Mouse (Mus musculus) liver, postnatal 0 days (tissue): ENCODE results near the gene Jph4. TPM values are rescaled to one million over a fixed set of nuclear protein-coding genes. Genes with fewer than 3 reads are reported as not detected.

ENCODE experiments used
- ATAC-seq: fragments of 200-750 bp; cut with Nextera tagmentation; 2 replicates; pipeline ENCODE4 v1.8.0; 2017; ENCODE audit warnings: mild to moderate bottlenecking, moderate library complexity
- DNase-seq: peaks from one replicate; pipeline ENCODE4 v3.0.0-alpha.2; 2016
- H3K27ac ChIP-seq: fragments of 300-500 bp; sonication (generic); 2 replicates; pipeline ENCODE4 v1.5.1; 2014; ENCODE audit warnings: antibody characterized with exemption, moderate library complexity, mild to moderate bottlenecking, low read depth
- H3K27me3 ChIP-seq: fragments of 300-500 bp; sonication (generic); 2 replicates; pipeline ENCODE4 v1.6.1; 2014; ENCODE audit warnings: low read length, control low read depth, mixed read lengths; ENCODE audit not compliant: insufficient read depth
- H3K36me3 ChIP-seq: fragments of 300-500 bp; sonication (generic); replicated peaks from 2 replicates; pipeline ENCODE4 v1.6.1; 2014; ENCODE audit warnings: mild to moderate bottlenecking, control low read depth, low read length, moderate library complexity, mixed read lengths; ENCODE audit not compliant: insufficient read depth
- H3K4me1 ChIP-seq: fragments of 300-500 bp; sonication (generic); 2 replicates; pipeline ENCODE4 v1.6.1; 2014; ENCODE audit warnings: antibody characterized with exemption, mild to moderate bottlenecking, control low read depth; ENCODE audit not compliant: insufficient read depth
- H3K4me2 ChIP-seq: fragments of 300-500 bp; sonication (generic); 2 replicates; pipeline ENCODE4 v1.6.1; 2014; ENCODE audit warnings: low read depth, mild to moderate bottlenecking, low read length, moderate library complexity, mixed read lengths
- H3K4me3 ChIP-seq: fragments of 300-500 bp; sonication (generic); 2 replicates; pipeline ENCODE4 v1.5.1; 2014; ENCODE audit warnings: low read depth, low read length
- H3K9ac ChIP-seq: fragments of 300-500 bp; sonication (generic); replicated peaks from 2 replicates; pipeline ENCODE4 v1.6.1; 2014; ENCODE audit warnings: mild to moderate bottlenecking, moderate library complexity
- H3K9me3 ChIP-seq: fragments of 300-500 bp; sonication (generic); 2 replicates; pipeline ENCODE4 v1.6.1; 2016; ENCODE audit warnings: mild to moderate bottlenecking, control low read depth, low read length, mixed read lengths
- CTCF ChIP-seq: sonication (generic); IDR thresholded peaks from 2 replicates; pipeline ENCODE4 v1.5.1; 2016; ENCODE audit warnings: antibody characterized with exemption, low read depth
- EP300 ChIP-seq: IDR thresholded peaks from 2 replicates; pipeline ENCODE4 v1.6.1; 2016; ENCODE audit warnings: antibody characterized with exemption, low read depth, mild to moderate bottlenecking
- WGBS: fragments of 180-500 bp; shearing (Covaris S2); extraction: QIAGEN DNeasy Blood & Tissue Kit; methylation state at CpG from one replicate; pipeline ENCODE4 v1.1.7; 2014; ENCODE audit not compliant: insufficient replicate concordance; 5-methylcytosine and 5-hydroxymethylcytosine counted together
- polyA plus RNA-seq: library from polyadenylated mRNA; unstranded; fragments of >200 nt; fragmentation: Nextera tagmentation; extraction: Ambion mirVana; gene quantifications from 2 replicates; pipeline ENCODE4 v1.2.1, GENCODE M21; 2015

Gene Jph4
- polyA plus RNA-seq, 1 experiment from 2014 or later: not detected

DNA sequence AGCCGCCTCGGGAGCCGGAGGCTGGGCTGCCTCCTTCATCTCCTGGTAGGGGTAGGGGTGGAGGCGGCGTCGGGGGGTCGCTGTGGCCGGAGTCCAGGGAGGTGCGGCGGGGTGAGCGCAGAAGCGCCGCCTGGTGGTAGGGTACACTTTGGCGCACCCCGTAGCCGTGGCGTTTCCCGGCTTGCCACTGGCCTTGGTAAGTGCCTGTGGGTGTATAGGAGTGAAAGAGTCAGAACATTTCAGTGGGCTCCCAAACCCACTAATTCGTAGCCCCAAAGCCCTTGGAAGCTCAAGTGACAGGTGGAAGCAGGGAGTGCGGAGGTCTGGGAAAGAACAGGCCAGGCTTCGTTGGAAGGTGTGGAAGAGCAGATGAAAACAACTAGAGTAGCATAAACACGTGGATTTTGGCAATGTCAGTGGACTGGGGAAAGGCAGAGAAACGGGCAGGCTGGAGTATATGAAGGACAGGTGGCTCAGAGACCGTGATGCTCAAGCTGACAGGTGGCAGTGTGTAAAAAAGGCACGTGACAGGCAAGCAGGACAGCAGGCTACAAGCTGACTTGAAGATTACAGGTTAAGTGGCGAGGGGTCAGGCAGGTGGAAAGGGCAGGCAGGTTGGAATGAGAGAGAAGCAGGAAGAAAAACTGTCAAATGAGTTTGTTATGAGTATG, 2.6 kb downstream of the Jph4 start:
- Histone ChIP-seq H3K9me3 (no peaks in the 10 kb centered on the region), H3K4me1 (peaks cover 4% of the 10 kb centered on the region), H3K4me2 (peak overlapping the region; percentile 72; the same call in 1 of the 2 replicates), H3K4me3 (peak overlapping the region; percentile 35; the same call in 1 of the 2 replicates), H3K9ac (no peak overlapping the region), H3K27ac (no peak overlapping the region), H3K36me3 (no peaks in the 10 kb centered on the region), H3K27me3 (peaks cover 75% of the 10 kb centered on the region)
- WGBS: 11% methylated on average over 26 of the region's 26 CpGs
- ATAC-seq (no peak), DNase-seq (peak; percentile 37)
- peak; percentile 54 for TF ChIP-seq CTCF
- no peak for TF ChIP-seq EP300

GRCm38 (mm10) chr14:55113351-55113974, 3.3 kb downstream of the Jph4 start:
- Histone ChIP-seq H3K4me2 (no peak overlapping the region), H3K4me3 (no peak overlapping the region), H3K9me3 (no peaks in the 10 kb centered on the region), H3K27me3 (peaks cover 79% of the 10 kb centered on the region), H3K27ac (no peak overlapping the region), H3K36me3 (no peaks in the 10 kb centered on the region), H3K9ac (no peak overlapping the region), H3K4me1 (peaks cover 4% of the 10 kb centered on the region)
- DNase-seq (no peak), ATAC-seq (no peak)
- WGBS: 64% methylated on average over 51 of the region's 51 CpGs
- TF ChIP-seq EP300 (no peak), CTCF (no peak)

DNA sequence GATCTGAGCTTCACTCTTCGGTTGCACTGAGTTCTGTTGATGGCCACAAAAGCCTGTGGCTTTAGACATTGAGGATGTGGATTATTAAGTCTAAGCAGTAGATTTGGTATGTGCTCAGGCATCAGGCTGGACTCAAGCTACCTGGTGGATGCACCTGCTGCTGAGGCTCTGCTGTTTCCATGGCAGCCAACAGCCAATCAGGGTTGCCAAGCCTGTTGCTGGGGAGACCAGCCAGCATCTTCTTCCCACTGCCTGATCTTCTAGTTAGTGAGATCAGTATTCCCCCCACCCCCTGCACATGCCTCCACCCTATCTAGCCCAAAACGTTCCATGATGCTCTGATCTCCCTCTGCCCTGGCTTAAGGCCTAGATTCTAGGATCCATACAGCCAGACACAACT, 5.0 kb downstream of the Jph4 start:
- DNase-seq (no peak), ATAC-seq (no peak)
- H3K4me3 ChIP-seq: no peak overlapping the region
- no peaks in the 10 kb centered on the region for H3K36me3 ChIP-seq
- H3K4me1 ChIP-seq: peaks cover 4% of the 10 kb centered on the region
- WGBS: 75% methylated on average over 2 of the region's 2 CpGs
- no peaks in the 10 kb centered on the region for H3K9me3 ChIP-seq
- TF ChIP-seq CTCF: no peak
- H3K9ac ChIP-seq: no peak overlapping the region
- H3K27me3 ChIP-seq: peaks cover 69% of the 10 kb centered on the region
- H3K27ac ChIP-seq: no peak overlapping the region
- H3K4me2 ChIP-seq: no peak overlapping the region

- H3K27me3 ChIP-seq: peaks cover 53% of the 10 kb centered on the region
- ATAC-seq (no peak), DNase-seq (no peak)
- 22% methylated on average over 9 of the region's 9 CpGs for whole genome bisulfite sequencing
- no peaks in the 10 kb centered on the region for H3K36me3 ChIP-seq
- peaks cover 14% of the 10 kb centered on the region for H3K4me1 ChIP-seq
- no peak overlapping the region for H3K9ac ChIP-seq
- H3K9me3 ChIP-seq: no peaks in the 10 kb centered on the region
- no peak overlapping the region for H3K4me2 ChIP-seq
- H3K4me3 ChIP-seq: no peak overlapping the region
- TF ChIP-seq EP300 (no peak), CTCF (no peak)
- H3K27ac ChIP-seq: no peak overlapping the region
Observed at GRCm38 (mm10) chr14:55110076-55110475, 6.7 kb downstream of the Jph4 start.

- WGBS: 18% methylated on average over 21 of the region's 21 CpGs
- H3K9ac ChIP-seq: no peak overlapping the region
Observed at GRCm38 (mm10) chr14:55109048-55109873, 7.5 kb downstream of the Jph4 start.

GRCm38 (mm10) chr14:55108202-55108870, 8.4 kb downstream of the Jph4 start:
- TF ChIP-seq EP300 (no peak), CTCF (no peak)
- Histone ChIP-seq H3K9ac (no peak overlapping the region), H3K27me3 (peaks cover 35% of the 10 kb centered on the region), H3K27ac (no peak overlapping the region), H3K4me2 (no peak overlapping the region), H3K4me3 (no peak overlapping the region), H3K9me3 (no peaks in the 10 kb centered on the region), H3K36me3 (peaks cover 2% of the 10 kb centered on the region; the same call in 1 of the 2 replicates), H3K4me1 (peaks cover 12% of the 10 kb centered on the region)
- 41% methylated on average over 9 of the region's 9 CpGs for WGBS
- ATAC-seq: no peak
- peak; percentile 14 for DNase-seq

More at GRCm38 (mm10) chr14:55109048-55109873, 7.5 kb downstream of the Jph4 start:
- no peaks in the 10 kb centered on the region for H3K36me3 ChIP-seq
- H3K4me1 ChIP-seq: peaks cover 12% of the 10 kb centered on the region
- H3K4me3 ChIP-seq: no peak overlapping the region
- ATAC-seq (no peak), DNase-seq (no peak)
- H3K27ac ChIP-seq: no peak overlapping the region
- no peaks in the 10 kb centered on the region for H3K9me3 ChIP-seq
- TF ChIP-seq EP300 (no peak), CTCF (no peak)
- no peak overlapping the region for H3K4me2 ChIP-seq
- peaks cover 44% of the 10 kb centered on the region for H3K27me3 ChIP-seq
